ENCODE assay signal across 10 mouse cellular contexts in genomic region chr1:76550876-76551275, GRCm38 (mm10).
DNase-seq lines count a peak whose midpoint lies in the region; ATAC-seq lines count a peak whose summit lies in the region.
"Had no signal": no experiment of that assay in that cellular context is flagged by ENCODE, and none has a peak within 500 bp of the region (broad histone marks: within the 10 kb centered on the region; RNA-seq: fewer than 3 reads in every experiment).

No protein-coding gene starts in this region.

- peak; percentile 43; the same call in 1 of the 2 replicates for ATAC-seq in heart, embryonic 15.5 days (replicated peaks; ENCODE audit: insufficient number of reproducible peaks, insufficient read depth, low FRiP score, low read depth)

- WGBS in heart, embryonic 15.5 days, result 29% methylated on average over 5 of the region's 5 CpGs

- no peaks in the 10 kb centered on the region for H3K27me3 ChIP-seq in heart, embryonic 15.5 days
- H3K27me3 ChIP-seq: megakaryocyte, embryonic 14.5 days had no signal

- no peak overlapping the region for H3K4me3 ChIP-seq in heart, embryonic 15.5 days
- H3K4me3 ChIP-seq: megakaryocyte, embryonic 14.5 days had no signal

- 0 out of 2 replicates have a peak overlapping the region, but pooled peaks have one; percentile 29 for H3K4me2 ChIP-seq in heart, embryonic 15.5 days

- peaks cover 13% of the 10 kb centered on the region; the same call in 1 of the 2 replicates for H3K4me1 ChIP-seq in heart, embryonic 15.5 days (replicated peaks)
- H3K4me1 ChIP-seq: megakaryocyte, embryonic 14.5 days had no signal

- H3K27ac ChIP-seq in heart, embryonic 15.5 days, result peak overlapping the region; percentile 39

- H3K36me3 ChIP-seq in heart, embryonic 15.5 days, result no peaks in the 10 kb centered on the region

- DNase-seq in left cerebral cortex, postnatal 14 days (ENCODE audit: low spot score in 2 of 2), result peak; percentile 16 to 17
- no peak for DNase-seq in left cerebral cortex, postnatal 25 days (ENCODE audit: low spot score in 2 of 2)
- peak; percentile 61 to 65 for DNase-seq in adrenal gland, postnatal 36 days
- DNase-seq in lung, postnatal 4 days, result peak; percentile 24 to 38
- no peak for DNase-seq in layer of hippocampus, postnatal 36 days
- no peak for DNase-seq in layer of hippocampus, postnatal 14 days (ENCODE audit: low spot score in 2 of 2)
- DNase-seq in gastrocnemius, postnatal 25 days, result no peak
- DNase-seq: cerebellum, adult 9-11 months had no signal

- H3K9me3 ChIP-seq in heart, embryonic 15.5 days (replicated peaks), result no peaks in the 10 kb centered on the region
- H3K9me3 ChIP-seq: megakaryocyte, embryonic 14.5 days had no signal

- H3K9ac ChIP-seq in heart, embryonic 15.5 days, result no peak overlapping the region

- intact Hi-C loops in left cerebral cortex, postnatal 14 days (cut with DNase I), result no loop called here
- intact Hi-C loops in left cerebral cortex, postnatal 25 days (cut with DNase I), result no loop called here

Comparison
In these comparisons a context has a peak if more than half of its experiments do, and no peak if none do; other contexts are left out.
1. DNase-seq: peak in left cerebral cortex, postnatal 14 days (2 of 2), adrenal gland, postnatal 36 days (2 of 2) and lung, postnatal 4 days (2 of 2); none in left cerebral cortex, postnatal 25 days (0 of 2), layer of hippocampus, postnatal 36 days (0 of 2), layer of hippocampus, postnatal 14 days (0 of 2) and gastrocnemius, postnatal 25 days (single experiment).